Mouse (Mus musculus): ENCODE results near the gene Nudt9. TPM values are rescaled to one million over a fixed set of nuclear protein-coding genes. Genes with fewer than 3 reads are reported as not detected.

The Nudt9 gene
- polyA plus RNA-seq, 1 experiment from 2014 or later: 48.4 TPM

- H3K4me1 ChIP-seq (ENCODE audit: control insufficient read depth in 2 of 2, insufficient read depth in 2 of 2, low read length in 2 of 2): peaks cover 2 to 5% of the 10 kb centered on the region in 2 experiments; a peak in 1 of 4 replicates
- H3K4me3 ChIP-seq (ENCODE audit: control insufficient read depth in 1 of 2, insufficient read depth in 1 of 2, low read depth in 1 of 2, low read length in 2 of 2): no peak overlapping the region
- 79% methylated on average over 7 of the region's 7 CpGs for WGBS
- no peaks in the 10 kb centered on the region for H3K27me3 ChIP-seq (ENCODE audit: control insufficient read depth, insufficient read depth, low read length)
- H3K4me2 ChIP-seq (ENCODE audit: low read length): no peak overlapping the region
- no peaks in the 10 kb centered on the region for H3K9me3 ChIP-seq (ENCODE audit: control insufficient read depth, low read length)
- peaks cover 13% of the 10 kb centered on the region for H3K36me3 ChIP-seq (ENCODE audit: control insufficient read depth, insufficient read depth, low read length)
- H3K27ac ChIP-seq (replicated peaks in 1 of 2; ENCODE audit: control insufficient read depth in 1 of 2, insufficient read depth in 1 of 2, low read depth in 2 of 2, low read length in 2 of 2): no peak overlapping the region
- no peak overlapping the region for H3K9ac ChIP-seq (ENCODE audit: low read length)
- no peak for ATAC-seq (ENCODE audit: insufficient number of reproducible peaks, insufficient read depth, low FRiP score, low read depth)
Measured at GRCm38 (mm10) chr5:104068751-104069150, 22.6 kb downstream of the Nudt9 start.

- WGBS: 73% methylated on average over 4 of the region's 4 CpGs
- no peak for ATAC-seq (ENCODE audit: insufficient number of reproducible peaks, insufficient read depth, low FRiP score, low read depth)
Measured at GRCm38 (mm10) chr5:104071048-104071447, 24.9 kb downstream of the Nudt9 start.

GRCm38 (mm10) chr5:104072272-104072886 is 26.3 kb downstream of the Nudt9 start:
- Histone ChIP-seq H3K36me3 (ENCODE audit: control insufficient read depth, insufficient read depth, low read length) (no peaks in the 10 kb centered on the region), H3K9ac (ENCODE audit: low read length) (no peak overlapping the region), H3K9me3 (ENCODE audit: control insufficient read depth, low read length) (no peaks in the 10 kb centered on the region), H3K4me3 (ENCODE audit: control insufficient read depth in 1 of 2, insufficient read depth in 1 of 2, low read depth in 1 of 2, low read length in 2 of 2) (no peak overlapping the region), H3K4me2 (ENCODE audit: low read length) (0 out of 2 replicates have a peak overlapping the region, but pooled peaks have one; percentile 8), H3K4me1 (ENCODE audit: control insufficient read depth in 2 of 2, insufficient read depth in 2 of 2, low read length in 2 of 2) (peaks cover 5 to 7% of the 10 kb centered on the region in 2 experiments; a peak in 3 of 4 replicates), H3K27ac (replicated peaks in 1 of 2; ENCODE audit: control insufficient read depth in 1 of 2, insufficient read depth in 1 of 2, low read depth in 2 of 2, low read length in 2 of 2) (peak overlapping the region; percentile 11 to 74), H3K27me3 (ENCODE audit: control insufficient read depth, insufficient read depth, low read length) (no peaks in the 10 kb centered on the region; the same call in 1 of the 2 replicates)
- 27% methylated on average over 6 of the region's 8 CpGs for WGBS
- ATAC-seq (ENCODE audit: insufficient number of reproducible peaks, insufficient read depth, low FRiP score, low read depth): peak; percentile 97

More at GRCm38 (mm10) chr5:104071048-104071447, 24.9 kb downstream of the Nudt9 start:
- H3K4me2 ChIP-seq (ENCODE audit: low read length): no peak overlapping the region
- H3K9ac ChIP-seq (ENCODE audit: low read length): no peak overlapping the region
- H3K36me3 ChIP-seq (ENCODE audit: control insufficient read depth, insufficient read depth, low read length): no peaks in the 10 kb centered on the region
- peaks cover 5 to 7% of the 10 kb centered on the region in 2 experiments; a peak in 2 of 4 replicates for H3K4me1 ChIP-seq (ENCODE audit: control insufficient read depth in 2 of 2, insufficient read depth in 2 of 2, low read length in 2 of 2)
- H3K27ac ChIP-seq (replicated peaks in 1 of 2; ENCODE audit: control insufficient read depth in 1 of 2, insufficient read depth in 1 of 2, low read depth in 2 of 2, low read length in 2 of 2): no peak overlapping the region
- no peaks in the 10 kb centered on the region; the same call in 1 of the 2 replicates for H3K27me3 ChIP-seq (ENCODE audit: control insufficient read depth, insufficient read depth, low read length)
- no peak overlapping the region for H3K4me3 ChIP-seq (ENCODE audit: control insufficient read depth in 1 of 2, insufficient read depth in 1 of 2, low read depth in 1 of 2, low read length in 2 of 2)
- no peaks in the 10 kb centered on the region for H3K9me3 ChIP-seq (ENCODE audit: control insufficient read depth, low read length)

DNA sequence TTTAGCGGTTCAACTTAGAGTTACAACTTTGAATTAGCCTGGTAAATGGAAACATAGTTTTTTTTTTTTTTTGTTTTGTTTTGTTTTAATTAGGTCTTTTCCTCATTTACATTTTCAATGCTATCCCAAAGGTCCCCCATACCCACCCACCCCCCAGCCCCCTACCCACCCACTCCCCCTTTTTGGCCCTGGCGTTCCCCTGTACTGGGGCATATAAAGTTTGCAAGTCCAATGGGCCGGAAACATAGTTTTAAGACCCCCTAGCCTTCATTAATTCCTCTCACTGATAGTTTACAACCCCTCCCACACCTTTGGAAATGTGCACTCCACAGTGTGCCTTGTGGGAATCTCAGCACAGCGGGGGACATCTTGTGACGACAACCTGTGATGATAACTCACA is 27.5 kb downstream of the Nudt9 start:
- peaks cover 5 to 7% of the 10 kb centered on the region in 2 experiments; a peak in 3 of 4 replicates for H3K4me1 ChIP-seq (ENCODE audit: control insufficient read depth in 2 of 2, insufficient read depth in 2 of 2, low read length in 2 of 2)
- no peaks in the 10 kb centered on the region for H3K36me3 ChIP-seq (ENCODE audit: control insufficient read depth, insufficient read depth, low read length)
- H3K4me2 ChIP-seq (ENCODE audit: low read length): no peak overlapping the region
- H3K9ac ChIP-seq (ENCODE audit: low read length): no peak overlapping the region
- H3K9me3 ChIP-seq (ENCODE audit: control insufficient read depth, low read length): no peaks in the 10 kb centered on the region
- no peak overlapping the region for H3K4me3 ChIP-seq (ENCODE audit: control insufficient read depth in 1 of 2, insufficient read depth in 1 of 2, low read depth in 1 of 2, low read length in 2 of 2)
- no peak overlapping the region for H3K27ac ChIP-seq (replicated peaks in 1 of 2; ENCODE audit: control insufficient read depth in 1 of 2, insufficient read depth in 1 of 2, low read depth in 2 of 2, low read length in 2 of 2)
- 81% methylated on average over 5 of the region's 5 CpGs for WGBS
- H3K27me3 ChIP-seq (ENCODE audit: control insufficient read depth, insufficient read depth, low read length): no peaks in the 10 kb centered on the region; the same call in 1 of the 2 replicates
- ATAC-seq (ENCODE audit: insufficient number of reproducible peaks, insufficient read depth, low FRiP score, low read depth): peak; percentile 95

DNA sequence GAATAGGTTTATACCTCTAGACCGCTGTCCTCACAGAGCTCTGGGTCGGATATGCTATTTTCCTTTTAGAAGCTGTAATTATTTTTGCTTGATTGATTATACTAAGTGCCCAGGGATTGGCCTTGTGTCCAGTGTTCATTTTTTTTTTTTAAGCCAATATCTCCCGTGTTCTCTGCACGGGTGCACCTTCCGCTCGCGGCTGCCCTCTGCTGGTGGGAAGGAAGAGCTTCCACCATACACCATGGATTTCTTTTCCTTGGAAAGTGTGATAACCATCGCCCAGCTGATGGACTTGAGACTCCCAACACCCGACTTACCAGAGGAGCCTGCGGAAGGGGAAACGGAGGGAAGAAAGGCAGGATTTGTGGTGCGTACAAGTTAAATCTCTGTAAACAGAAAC is 28.3 kb downstream of the Nudt9 start:
- no peak overlapping the region for H3K9ac ChIP-seq (ENCODE audit: low read length)
- H3K4me1 ChIP-seq (ENCODE audit: control insufficient read depth in 2 of 2, insufficient read depth in 2 of 2, low read length in 2 of 2): peaks cover 5 to 7% of the 10 kb centered on the region in 2 experiments; a peak in 3 of 4 replicates
- no peak overlapping the region for H3K4me3 ChIP-seq (ENCODE audit: control insufficient read depth in 1 of 2, insufficient read depth in 1 of 2, low read depth in 1 of 2, low read length in 2 of 2)
- no peaks in the 10 kb centered on the region for H3K36me3 ChIP-seq (ENCODE audit: control insufficient read depth, insufficient read depth, low read length)
- no peaks in the 10 kb centered on the region for H3K9me3 ChIP-seq (ENCODE audit: control insufficient read depth, low read length)
- peak overlapping the region; percentile 49 for H3K4me2 ChIP-seq (ENCODE audit: low read length)
- H3K27ac ChIP-seq (replicated peaks in 1 of 2; ENCODE audit: control insufficient read depth in 1 of 2, insufficient read depth in 1 of 2, low read depth in 2 of 2, low read length in 2 of 2): no peak overlapping the region
- ATAC-seq (ENCODE audit: insufficient number of reproducible peaks, insufficient read depth, low FRiP score, low read depth): no peak
- 20% methylated on average over 12 of the region's 12 CpGs for WGBS
- H3K27me3 ChIP-seq (ENCODE audit: control insufficient read depth, insufficient read depth, low read length): no peaks in the 10 kb centered on the region; the same call in 1 of the 2 replicates

DNA sequence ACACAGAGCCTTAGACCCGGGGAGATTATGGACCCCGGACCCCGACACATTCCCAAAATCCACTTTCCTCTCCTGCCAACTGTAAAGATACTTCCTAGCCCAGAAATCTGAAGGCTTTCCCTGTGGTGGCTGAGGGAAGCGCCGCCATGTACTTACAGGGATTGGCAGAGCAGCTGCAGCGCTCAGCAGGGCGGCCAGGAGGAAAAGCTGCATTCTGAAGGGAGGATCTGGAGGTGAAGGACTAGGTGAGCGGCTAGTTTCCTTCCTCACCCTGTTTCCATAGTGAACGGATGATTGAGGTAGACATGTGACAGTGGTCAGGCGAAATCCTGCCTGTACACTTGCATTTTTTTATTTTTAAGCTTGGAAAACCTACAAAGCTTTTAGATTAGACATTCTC is 30.3 kb downstream of the Nudt9 start:
- H3K27me3 ChIP-seq (ENCODE audit: control insufficient read depth, insufficient read depth, low read length): no peaks in the 10 kb centered on the region; the same call in 1 of the 2 replicates
- peak overlapping the region; percentile 11; the same call in 1 of the 2 replicates for H3K9ac ChIP-seq (ENCODE audit: low read length)
- H3K9me3 ChIP-seq (ENCODE audit: control insufficient read depth, low read length): no peaks in the 10 kb centered on the region
- H3K4me2 ChIP-seq (ENCODE audit: low read length): no peak overlapping the region
- no peak overlapping the region for H3K4me3 ChIP-seq (ENCODE audit: control insufficient read depth in 1 of 2, insufficient read depth in 1 of 2, low read depth in 1 of 2, low read length in 2 of 2)
- WGBS: 18% methylated on average over 10 of the region's 10 CpGs
- no peaks in the 10 kb centered on the region for H3K36me3 ChIP-seq (ENCODE audit: control insufficient read depth, insufficient read depth, low read length)
- peaks cover 5 to 7% of the 10 kb centered on the region in 2 experiments; a peak in 3 of 4 replicates for H3K4me1 ChIP-seq (ENCODE audit: control insufficient read depth in 2 of 2, insufficient read depth in 2 of 2, low read length in 2 of 2)
- no peak overlapping the region for H3K27ac ChIP-seq (replicated peaks in 1 of 2; ENCODE audit: control insufficient read depth in 1 of 2, insufficient read depth in 1 of 2, low read depth in 2 of 2, low read length in 2 of 2)
- no peak for ATAC-seq (ENCODE audit: insufficient number of reproducible peaks, insufficient read depth, low FRiP score, low read depth)

GRCm38 (mm10) chr5:104077508-104077907 is 31.4 kb downstream of the Nudt9 start, which contains the start of gene Gm17660:
Gene Gm17660 (minus strand): TSS chr5:104077608.
- no peak within 1 kb of the TSS for H3K4me3 ChIP-seq (ENCODE audit: control insufficient read depth in 1 of 2, insufficient read depth in 1 of 2, low read depth in 1 of 2, low read length in 2 of 2)
- H3K9me3 ChIP-seq (ENCODE audit: control insufficient read depth, low read length): no peaks in the 10 kb centered on the region
- H3K9ac ChIP-seq (ENCODE audit: low read length): peak within 1 kb of the TSS; percentile 11; the same call in 1 of the 2 replicates
- no peak within 1 kb of the TSS for H3K4me2 ChIP-seq (ENCODE audit: low read length)
- H3K4me1 ChIP-seq (ENCODE audit: control insufficient read depth in 2 of 2, insufficient read depth in 2 of 2, low read length in 2 of 2): peaks cover 5% of the 10 kb centered on the region in 2 experiments; a peak in 3 of 4 replicates
- H3K27ac ChIP-seq (replicated peaks in 1 of 2; ENCODE audit: control insufficient read depth in 1 of 2, insufficient read depth in 1 of 2, low read depth in 2 of 2, low read length in 2 of 2): no peak within 1 kb of the TSS
- no peaks in the 10 kb centered on the region; the same call in 1 of the 2 replicates for H3K27me3 ChIP-seq (ENCODE audit: control insufficient read depth, insufficient read depth, low read length)
- no peaks in the 10 kb centered on the region for H3K36me3 ChIP-seq (ENCODE audit: control insufficient read depth, insufficient read depth, low read length)
- no peak for ATAC-seq (ENCODE audit: insufficient number of reproducible peaks, insufficient read depth, low FRiP score, low read depth)
- 86% methylated on average over 7 of the region's 7 CpGs for WGBS
